Comparison of ENCODE assay signal across 13 mouse cellular contexts in the genomic region with DNA sequence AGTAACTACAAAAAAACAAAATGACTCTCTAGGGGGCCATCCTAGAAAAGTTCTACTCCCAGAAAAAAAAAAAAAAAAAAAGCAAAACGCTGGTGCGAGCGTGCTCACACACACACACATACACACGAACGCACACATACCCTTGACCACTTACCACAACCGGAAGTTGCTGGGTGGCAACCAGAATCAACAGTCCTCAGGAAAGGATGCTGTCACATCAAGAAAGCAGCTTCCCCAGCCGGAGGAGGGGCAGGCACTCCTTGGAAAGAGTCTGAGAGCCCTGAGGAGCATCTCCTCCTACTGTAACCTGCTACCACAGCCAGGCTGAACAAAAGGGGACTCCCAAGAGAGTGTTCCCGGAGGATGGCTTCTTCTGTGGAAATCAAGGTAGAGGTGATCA. TPM values are rescaled to one million over a fixed set of nuclear protein-coding genes. Genes with fewer than 3 reads are reported as not detected.
DNase-seq lines count a peak whose midpoint lies in the region; ATAC-seq and TF ChIP-seq lines count a peak whose summit lies in the region.
"Had no signal": no experiment of that assay in that cellular context is flagged by ENCODE, and none has a peak within 500 bp of the region (broad histone marks: within the 10 kb centered on the region; RNA-seq: fewer than 3 reads in every experiment).

No protein-coding gene starts in this region.

- peak overlapping the region; percentile 30 for H3K4me3 ChIP-seq in liver, embryonic 15.5 days (replicated peaks)
- no peak overlapping the region for H3K4me3 ChIP-seq in liver, embryonic 11.5 days (ENCODE audit: low read depth, low read length)
- H3K4me3 ChIP-seq in bone marrow macrophage, adult 2 months (ENCODE audit: insufficient read depth, low read length) = peak overlapping the region; percentile 75
- H3K4me3 ChIP-seq: forebrain, embryonic 12.5 days; hindbrain, embryonic 10.5 days had no signal

- no peak for DNase-seq in liver, embryonic 11.5 days (ENCODE audit: low spot score)
- DNase-seq in thymus, postnatal 36 days = peak; percentile 47 to 54
- no peak for DNase-seq in gastrocnemius, postnatal 4 days (ENCODE audit: low spot score in 2 of 2)
- no peak for DNase-seq in yolk sac, embryonic 10.5 days (ENCODE audit: low spot score)
- DNase-seq: cerebellum, postnatal 25 days; kidney, postnatal 14 days had no signal

- H3K4me2 ChIP-seq in liver, embryonic 15.5 days = peak overlapping the region; percentile 5; the same call in 1 of the 2 replicates
- H3K4me2 ChIP-seq in liver, embryonic 11.5 days = no peak overlapping the region
- H3K4me2 ChIP-seq: forebrain, embryonic 12.5 days; midbrain, embryonic 11.5 days had no signal

- no peaks in the 10 kb centered on the region for H3K27me3 ChIP-seq in liver, embryonic 15.5 days
- H3K27me3 ChIP-seq in liver, embryonic 11.5 days (replicated peaks; ENCODE audit: control insufficient read depth, insufficient read depth, low read length) = no peaks in the 10 kb centered on the region
- H3K27me3 ChIP-seq: forebrain, embryonic 12.5 days had no signal

- 26% methylated on average over 8 of the region's 8 CpGs for WGBS in liver, embryonic 15.5 days (ENCODE audit: insufficient replicate concordance)
- 55% methylated on average over 8 of the region's 8 CpGs for WGBS in liver, embryonic 11.5 days

- 0 out of 2 replicates have a peak, but pooled peaks cover 2% of the 10 kb centered on the region for H3K4me1 ChIP-seq in liver, embryonic 15.5 days (replicated peaks)
- H3K4me1 ChIP-seq in liver, embryonic 11.5 days (replicated peaks; ENCODE audit: control insufficient read depth, insufficient read depth, low read length) = no peaks in the 10 kb centered on the region
- H3K4me1 ChIP-seq in bone marrow macrophage, adult 2 months (ENCODE audit: control insufficient read depth, insufficient read depth, low read length) = peaks cover 54% of the 10 kb centered on the region
- H3K4me1 ChIP-seq: forebrain, embryonic 12.5 days; hindbrain, embryonic 10.5 days had no signal

- H3K9ac ChIP-seq in liver, embryonic 15.5 days = no peak overlapping the region
- H3K9ac ChIP-seq in liver, embryonic 11.5 days (ENCODE audit: low read depth, low read length) = no peak overlapping the region
- H3K9ac ChIP-seq: forebrain, embryonic 12.5 days had no signal

- no peak for TF ChIP-seq CTCF in bone marrow macrophage, adult 2 months (IDR thresholded peaks at IDR 0.05; ENCODE audit: low read depth, low read length)

- H3K36me3 ChIP-seq in liver, embryonic 15.5 days (replicated peaks) = no peaks in the 10 kb centered on the region
- no peaks in the 10 kb centered on the region for H3K36me3 ChIP-seq in liver, embryonic 11.5 days (ENCODE audit: control insufficient read depth, insufficient read depth, low read length)
- H3K36me3 ChIP-seq: forebrain, embryonic 12.5 days; hindbrain, embryonic 10.5 days had no signal

- 0 out of 2 replicates have a peak overlapping the region, but pooled peaks have one; percentile 24 for H3K27ac ChIP-seq in liver, embryonic 15.5 days (replicated peaks)
- H3K27ac ChIP-seq in liver, embryonic 11.5 days (ENCODE audit: low read depth, low read length) = no peak overlapping the region
- peak overlapping the region; percentile 73 for H3K27ac ChIP-seq in bone marrow macrophage, adult 2 months (ENCODE audit: insufficient read depth, low read depth, low read length)
- H3K27ac ChIP-seq: forebrain, embryonic 12.5 days; hindbrain, embryonic 10.5 days had no signal

- no peak for TF ChIP-seq POLR2A in bone marrow macrophage, adult 2 months (IDR thresholded peaks at IDR 0.05; ENCODE audit: borderline replicate concordance, low read depth, low read length)

- ATAC-seq in liver, embryonic 15.5 days (ENCODE audit: insufficient read depth) = no peak
- ATAC-seq in liver, embryonic 11.5 days (replicated peaks; ENCODE audit: low FRiP score) = no peak
- peak; percentile 70 for ATAC-seq in megakaryocyte, adult 5-6 weeks (ENCODE audit: poor library complexity, severe bottlenecking)

- H3K9me3 ChIP-seq in liver, embryonic 15.5 days (replicated peaks) = no peaks in the 10 kb centered on the region
- no peaks in the 10 kb centered on the region for H3K9me3 ChIP-seq in liver, embryonic 11.5 days (ENCODE audit: control insufficient read depth, low read length)
- H3K9me3 ChIP-seq: forebrain, embryonic 12.5 days; hindbrain, embryonic 10.5 days had no signal

RNA-seq across cellular contexts. Expression of a gene that starts 0.7 kb away (rescaled TPM):
- polyA plus RNA-seq in liver, embryonic 15.5 days (2015; fragmentation: Nextera tagmentation; extraction: Ambion mirVana) = 5.8 and 6.7 TPM in 2 replicates
- polyA plus RNA-seq in liver, embryonic 11.5 days (2014; fragmentation: Nextera tagmentation; extraction: Ambion mirVana) = 2.2 TPM in 2 replicates
- 30.5 and 31.7 TPM in 2 replicates for polyA plus RNA-seq in bone marrow macrophage, adult 2 months (2012; ENCODE audit: insufficient read depth, insufficient read length, missing spikeins)
- 108 TPM in 2 replicates for total RNA-seq in megakaryocyte, adult 5-6 weeks (2015)
- total RNA-seq in megakaryocyte, adult 5-6 weeks (2017) = 123 and 127 TPM in 2 replicates
- 1 to 10 TPM; 1.1 to 1.5 TPM for total RNA-seq in gastrocnemius, postnatal 4 days (2021)
- total RNA-seq: left cerebral cortex, postnatal 25 days had no signal

RNA-seq across cellular contexts. Expression of a gene that starts 52.5 kb away (rescaled TPM):
- polyA plus RNA-seq in liver, embryonic 15.5 days (2015; fragmentation: Nextera tagmentation; extraction: Ambion mirVana) = 108 and 125 TPM in 2 replicates
- polyA plus RNA-seq in liver, embryonic 11.5 days (2014; fragmentation: Nextera tagmentation; extraction: Ambion mirVana) = 39.0 and 39.6 TPM in 2 replicates
- polyA plus RNA-seq in bone marrow macrophage, adult 2 months (2012; ENCODE audit: insufficient read depth, insufficient read length, missing spikeins) = not detected in 2 replicates
- not detected in 2 replicates for total RNA-seq in megakaryocyte, adult 5-6 weeks (2015)
- total RNA-seq in megakaryocyte, adult 5-6 weeks (2017) = 0.07 and 0.53 TPM in 2 replicates
- under 1 TPM; 0.54 to 0.96 TPM for total RNA-seq in gastrocnemius, postnatal 4 days (2021)

Comparison
In these comparisons a context has a peak if more than half of its experiments do, and no peak if none do; other contexts are left out.
1. DNase-seq: peak in thymus, postnatal 36 days (2 of 2); none in liver, embryonic 11.5 days (single experiment), gastrocnemius, postnatal 4 days (0 of 2) and yolk sac, embryonic 10.5 days (single experiment).
2. RNA of a gene that starts 52.5 kb away (polyA plus RNA-seq): 108 to 125 TPM in liver, embryonic 15.5 days and 39.0 to 39.6 TPM in liver, embryonic 11.5 days; not detected in bone marrow macrophage, adult 2 months; every median in the first group is over 10 times any median in the second.